Mouse (Mus musculus) CH12.LX (cell line): ENCODE results near the gene Nuak2.

ENCODE experiments used
- BHLHE40 ChIP-seq: IDR thresholded peaks from 2 replicates; pipeline ENCODE4 v1.6.1; 2011; ENCODE audit warnings: mild to moderate bottlenecking, low read depth, low read length, improper control_type of control experiment
- CHD2 ChIP-seq: IDR thresholded peaks from 2 replicates; pipeline ENCODE4 v1.6.1; 2011; ENCODE audit warnings: low read length, improper control_type of control experiment
- CTCF ChIP-seq, 2 experiments: IDR thresholded peaks in 1 of 2; conservative IDR thresholded peaks in 1 of 2; 2 replicates each; pipeline ENCODE4 v1.5.1; 2011 to 2012; ENCODE audit warnings: low read depth in 2 of 2, low read length in 2 of 2, improper control_type of control experiment in 1 of 2, inconsistent platforms in 1 of 2, mild to moderate bottlenecking in 1 of 2, moderate library complexity in 1 of 2
- ELF1 ChIP-seq: IDR thresholded peaks from 2 replicates; pipeline ENCODE4 v1.6.1; 2014; ENCODE audit warnings: low read depth, mild to moderate bottlenecking, inconsistent platforms, low read length, improper control_type of control experiment
- ETS1 ChIP-seq: conservative IDR thresholded peaks from 2 replicates; pipeline ENCODE4 v1.6.1; 2012; ENCODE audit warnings: low read depth, mild to moderate bottlenecking, inconsistent platforms, low read length, improper control_type of control experiment, moderate library complexity
- GABPA ChIP-seq: IDR thresholded peaks from 2 replicates; pipeline ENCODE4 v1.6.1; 2012; ENCODE audit warnings: low read depth, low read length, improper control_type of control experiment, inconsistent platforms; ENCODE audit not compliant: insufficient replicate concordance
- JUND ChIP-seq: conservative IDR thresholded peaks from 2 replicates; pipeline ENCODE4 v1.6.1; 2011; ENCODE audit warnings: low read depth, low read length, improper control_type of control experiment
- MAX ChIP-seq: IDR thresholded peaks from 2 replicates; pipeline ENCODE4 v1.6.1; 2011; ENCODE audit warnings: low read length, improper control_type of control experiment
- POLR2A ChIP-seq: IDR thresholded peaks from 2 replicates; pipeline ENCODE4 v1.6.1; 2011; ENCODE audit warnings: low read depth, mild to moderate bottlenecking, improper control_type of control experiment, low read length
- RAD21 ChIP-seq: IDR thresholded peaks from 2 replicates; pipeline ENCODE4 v1.6.1; 2011; ENCODE audit warnings: low read depth, mild to moderate bottlenecking, low read length, improper control_type of control experiment, moderate library complexity
- SMC3 ChIP-seq: IDR thresholded peaks from 2 replicates; pipeline ENCODE4 v1.6.1; 2011; ENCODE audit warnings: low read depth, low read length, improper control_type of control experiment
- USF2 ChIP-seq: conservative IDR thresholded peaks from 2 replicates; pipeline ENCODE4 v1.6.1; 2011; ENCODE audit warnings: low read depth, low read length, improper control_type of control experiment
- ZC3H11A ChIP-seq: IDR thresholded peaks from 2 replicates; pipeline ENCODE4 v1.6.1; 2012; ENCODE audit warnings: low read depth, mild to moderate bottlenecking, inconsistent platforms, low read length, improper control_type of control experiment

GRCm38 (mm10) chr1:132346134-132346851 lies 30.4 kb downstream of the Nuak2 start:
- TF ChIP-seq CTCF (conservative IDR thresholded peaks at IDR 0.05 in 1 of 2, IDR thresholded peaks at IDR 0.05 in 1 of 2; ENCODE audit: low read depth in 2 of 2, low read length in 2 of 2) (no peak), POLR2A (no peak), MAX (no peak), JUND (no peak), ZC3H11A (no peak), ETS1 (no peak), BHLHE40 (no peak), ELF1 (no peak), GABPA (no peak), RAD21 (no peak), SMC3 (no peak), CHD2 (no peak), USF2 (no peak)
